Mouse (Mus musculus) liver, embryonic 12.5 days (tissue): Measurements from ENCODE around the gene Wdr59. TPM values are rescaled to one million over a fixed set of nuclear protein-coding genes. Genes with fewer than 3 reads are reported as not detected.

ENCODE experiments used
- ATAC-seq: fragments of 200-750 bp; cut with Nextera tagmentation; 2 replicates; pipeline ENCODE4 v1.8.0; 2017; ENCODE audit warnings: moderate number of reproducible peaks, mild to moderate bottlenecking, moderate library complexity
- H3K27ac ChIP-seq: fragments of 300-500 bp; sonication (generic); 2 replicates; pipeline ENCODE4 v1.5.1; 2016; ENCODE audit warnings: mild to moderate bottlenecking
- H3K27me3 ChIP-seq: fragments of 300-500 bp; sonication (generic); replicated peaks from 2 replicates; pipeline ENCODE4 v1.6.1; 2016; ENCODE audit warnings: mild to moderate bottlenecking, moderate library complexity
- H3K36me3 ChIP-seq: fragments of 300-500 bp; sonication (generic); 2 replicates; pipeline ENCODE4 v1.6.1; 2016; ENCODE audit warnings: mild to moderate bottlenecking, moderate library complexity
- H3K4me1 ChIP-seq: fragments of 300-500 bp; sonication (generic); 2 replicates; pipeline ENCODE4 v1.6.1; 2016
- H3K4me2 ChIP-seq: fragments of 300-500 bp; sonication (generic); 2 replicates; pipeline ENCODE4 v1.6.1; 2016; ENCODE audit warnings: mild to moderate bottlenecking, moderate library complexity
- H3K4me3 ChIP-seq: fragments of 300-500 bp; sonication (generic); 2 replicates; pipeline ENCODE4 v1.5.1; 2016; ENCODE audit warnings: mild to moderate bottlenecking, moderate library complexity
- H3K9ac ChIP-seq: fragments of 300-500 bp; sonication (generic); 2 replicates; pipeline ENCODE4 v1.6.1; 2016; ENCODE audit warnings: mild to moderate bottlenecking, moderate library complexity
- H3K9me3 ChIP-seq: fragments of 300-500 bp; sonication (generic); replicated peaks from 2 replicates; pipeline ENCODE4 v1.6.1; 2016; ENCODE audit warnings: mild to moderate bottlenecking, moderate library complexity
- WGBS: fragments of 180-500 bp; shearing (Covaris S2); methylation state at CpG from one replicate; pipeline ENCODE4 v1.1.7; 2016; ENCODE audit not compliant: insufficient replicate concordance; 5-methylcytosine and 5-hydroxymethylcytosine counted together
- microRNA-seq: library from miRNA; unstranded; fragments of <30 nt; microRNA quantifications from one replicate; pipeline ENCODE4, GENCODE M21; 2017
- polyA plus RNA-seq: library from polyadenylated mRNA; unstranded; fragments of >200 nt; fragmentation: Nextera tagmentation; extraction: Ambion mirVana; gene quantifications from 2 replicates; pipeline ENCODE4 v1.2.1, GENCODE M21; 2016

Gene Wdr59
- polyA plus RNA-seq, 1 experiment from 2014 or later: 3.1 TPM

GRCm38 (mm10) chr8:111435071-111435828 is 86.6 kb downstream of the Wdr59 start:
- Histone ChIP-seq H3K4me3 (no peak overlapping the region), H3K9me3 (no peaks in the 10 kb centered on the region), H3K36me3 (no peaks in the 10 kb centered on the region), H3K4me2 (no peak overlapping the region), H3K27ac (no peak overlapping the region), H3K4me1 (no peaks in the 10 kb centered on the region), H3K27me3 (peaks cover 4% of the 10 kb centered on the region; the same call in 1 of the 2 replicates), H3K9ac (no peak overlapping the region)
- 51% methylated on average over 11 of the region's 11 CpGs for WGBS
- ATAC-seq: no peak

- no peak overlapping the region for H3K27ac ChIP-seq
- WGBS: 87% methylated on average over 9 of the region's 9 CpGs
- H3K36me3 ChIP-seq: no peaks in the 10 kb centered on the region
- H3K9ac ChIP-seq: no peak overlapping the region
- H3K4me3 ChIP-seq: no peak overlapping the region
- H3K4me2 ChIP-seq: no peak overlapping the region
- H3K9me3 ChIP-seq: no peaks in the 10 kb centered on the region
- peaks cover 11% of the 10 kb centered on the region; the same call in 1 of the 2 replicates for H3K27me3 ChIP-seq
- no peaks in the 10 kb centered on the region for H3K4me1 ChIP-seq
- ATAC-seq: no peak
Measured at GRCm38 (mm10) chr8:111424646-111425045, 97.2 kb downstream of the Wdr59 start.

- 76% methylated on average over 11 of the region's 11 CpGs for WGBS
- no peaks in the 10 kb centered on the region for H3K9me3 ChIP-seq
Measured at GRCm38 (mm10) chr8:111424181-111424580, 97.7 kb downstream of the Wdr59 start.

DNA sequence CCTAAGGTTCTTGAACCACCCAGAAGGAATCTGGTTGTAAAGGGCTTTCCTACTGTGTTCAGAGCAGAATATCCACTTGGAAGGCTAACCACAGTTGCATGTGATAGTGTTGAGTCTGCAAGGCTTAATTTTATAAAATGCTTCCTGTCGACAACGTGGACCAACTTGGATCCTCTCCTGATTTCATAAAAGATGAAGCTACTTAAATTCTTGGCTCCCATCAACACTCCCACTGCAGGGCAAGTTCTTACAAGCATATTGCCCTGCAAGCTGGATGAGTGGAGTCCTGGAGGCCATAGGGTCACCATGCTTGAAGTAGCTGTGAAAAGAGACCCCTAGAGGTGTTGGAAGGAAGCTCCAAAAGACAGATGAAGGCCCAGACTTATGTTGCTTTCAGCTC is 99.3 kb downstream of the Wdr59 start:
- Histone ChIP-seq H3K27me3 (peaks cover 20% of the 10 kb centered on the region; the same call in 1 of the 2 replicates), H3K9me3 (no peaks in the 10 kb centered on the region), H3K4me3 (no peak overlapping the region), H3K4me2 (no peak overlapping the region), H3K27ac (no peak overlapping the region), H3K9ac (no peak overlapping the region), H3K36me3 (no peaks in the 10 kb centered on the region), H3K4me1 (no peaks in the 10 kb centered on the region)
- ATAC-seq: no peak
- WGBS: 65% methylated on average over 2 of the region's 2 CpGs

More at GRCm38 (mm10) chr8:111424181-111424580, 97.7 kb downstream of the Wdr59 start:
- no peak for ATAC-seq
- H3K9ac ChIP-seq: no peak overlapping the region
- no peaks in the 10 kb centered on the region for H3K36me3 ChIP-seq
- no peak overlapping the region for H3K4me2 ChIP-seq
- peaks cover 15% of the 10 kb centered on the region; the same call in 1 of the 2 replicates for H3K27me3 ChIP-seq
- H3K4me3 ChIP-seq: no peak overlapping the region
- no peak overlapping the region for H3K27ac ChIP-seq
- H3K4me1 ChIP-seq: no peaks in the 10 kb centered on the region

DNA sequence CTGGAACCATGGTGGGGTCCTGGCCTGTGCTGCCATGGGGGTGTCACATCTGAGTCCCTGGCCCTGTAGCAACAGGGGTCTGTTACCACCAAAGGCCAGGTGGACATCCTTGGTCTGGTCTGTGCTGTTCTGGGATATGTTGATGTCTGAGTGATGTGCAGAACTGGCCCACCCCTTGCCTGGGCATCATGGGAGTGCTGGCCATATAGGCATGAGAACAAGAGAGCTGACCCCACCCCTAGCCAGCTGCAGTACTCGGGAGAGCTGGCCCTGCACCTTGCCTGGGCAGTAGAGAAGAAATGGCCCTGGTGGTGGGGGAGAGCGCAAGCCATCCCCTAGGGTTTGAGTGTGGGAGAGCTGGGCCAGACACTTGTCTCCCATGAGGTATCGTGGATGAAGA is 102.7 kb downstream of the Wdr59 start:
- Histone ChIP-seq H3K9me3 (no peaks in the 10 kb centered on the region), H3K4me1 (no peaks in the 10 kb centered on the region), H3K4me3 (no peak overlapping the region), H3K27ac (no peak overlapping the region), H3K27me3 (peaks cover 24% of the 10 kb centered on the region), H3K9ac (no peak overlapping the region), H3K36me3 (no peaks in the 10 kb centered on the region), H3K4me2 (no peak overlapping the region)
- no peak for ATAC-seq
- WGBS: 57% methylated on average over 3 of the region's 3 CpGs

GRCm38 (mm10) chr8:111418601-111419000 is 103.3 kb downstream of the Wdr59 start:
- Histone ChIP-seq H3K4me2 (no peak overlapping the region), H3K4me3 (no peak overlapping the region), H3K4me1 (no peaks in the 10 kb centered on the region), H3K27ac (no peak overlapping the region), H3K27me3 (peaks cover 26% of the 10 kb centered on the region), H3K36me3 (no peaks in the 10 kb centered on the region), H3K9me3 (no peaks in the 10 kb centered on the region), H3K9ac (no peak overlapping the region)
- no peak for ATAC-seq
- WGBS: 24% methylated on average over 9 of the region's 9 CpGs

- Histone ChIP-seq H3K27ac (no peak overlapping the region), H3K9ac (no peak overlapping the region), H3K36me3 (no peaks in the 10 kb centered on the region), H3K27me3 (peaks cover 31% of the 10 kb centered on the region), H3K4me1 (no peaks in the 10 kb centered on the region), H3K9me3 (no peaks in the 10 kb centered on the region), H3K4me3 (no peak overlapping the region), H3K4me2 (no peak overlapping the region)
- ATAC-seq: no peak
- WGBS: 66% methylated on average over 10 of the region's 10 CpGs
Measured at GRCm38 (mm10) chr8:111417222-111417621, 104.7 kb downstream of the Wdr59 start.

DNA sequence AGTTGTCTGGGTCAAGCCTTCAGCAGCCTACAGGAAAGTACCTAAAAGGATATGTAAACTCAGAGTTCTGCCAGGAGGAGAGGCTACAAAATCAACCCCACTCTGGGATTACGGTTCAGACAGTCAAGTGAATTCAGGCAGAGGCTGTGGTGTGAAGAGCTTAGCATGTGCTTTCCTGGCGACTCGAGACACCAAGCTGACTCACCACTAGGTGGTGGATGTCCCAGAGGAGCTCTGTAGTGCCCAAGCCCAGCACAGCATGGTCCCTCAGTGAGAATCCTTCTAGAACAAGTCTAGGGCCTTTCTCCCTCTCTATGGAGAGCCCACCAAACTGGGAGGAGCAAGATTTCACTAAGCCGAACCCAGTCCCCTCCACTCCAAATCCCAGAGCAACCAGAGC is 118.5 kb downstream of the Wdr59 start:
- peaks cover 24% of the 10 kb centered on the region for H3K27me3 ChIP-seq
- H3K27ac ChIP-seq: no peak overlapping the region
- no peak overlapping the region for H3K4me3 ChIP-seq
- ATAC-seq: no peak
- H3K4me1 ChIP-seq: no peaks in the 10 kb centered on the region
- 41% methylated on average over 4 of the region's 4 CpGs for WGBS
- H3K9me3 ChIP-seq: no peaks in the 10 kb centered on the region
- H3K4me2 ChIP-seq: no peak overlapping the region
- H3K36me3 ChIP-seq: no peaks in the 10 kb centered on the region
- H3K9ac ChIP-seq: no peak overlapping the region

Small RNA genes within 50 kb of the gene (microRNA-seq; reads per million reads assigned to microRNA genes)
- not detected for gene Mir1957b

Other genes with a start within 250 kb of the Wdr59 start
- 70.6 and 71.0 TPM in 2 replicates for gene Rfwd3, start 221.9 kb downstream of the Wdr59 start, polyA plus RNA-seq
- 1.9 TPM in 2 replicates for gene Mlkl, start 183.9 kb downstream of the Wdr59 start, polyA plus RNA-seq
- not detected in 2 replicates for gene Fa2h, start 128.3 kb downstream of the Wdr59 start, polyA plus RNA-seq
- 17.3 and 18.3 TPM in 2 replicates for gene Znrf1, start 14.0 kb upstream of the Wdr59 start, polyA plus RNA-seq
- 0.11 and 0.12 TPM in 2 replicates for gene Ldhd, start 108.3 kb upstream of the Wdr59 start, polyA plus RNA-seq
- gene Zfp1, start 121.3 kb upstream of the Wdr59 start, polyA plus RNA-seq: 7.4 and 8.4 TPM in 2 replicates
- gene Ctrb1, start 168.9 kb upstream of the Wdr59 start, polyA plus RNA-seq: not detected in 2 replicates
- 9.5 and 10.3 TPM in 2 replicates for gene Bcar1, start 221.7 kb upstream of the Wdr59 start, polyA plus RNA-seq